ENCODE assay signal across 8 mouse cellular contexts in genomic region chr8:46311159-46311558, GRCm38 (mm10). TPM values are rescaled to one million over a fixed set of nuclear protein-coding genes. Genes with fewer than 3 reads are reported as not detected.
DNase-seq lines count a peak whose midpoint lies in the region; ATAC-seq and TF ChIP-seq lines count a peak whose summit lies in the region.

No protein-coding gene starts in this region.

- no peak overlapping the region for H3K4me2 ChIP-seq in embryonic facial prominence, embryonic 14.5 days (ENCODE audit: low read depth, low read length)
- no peak overlapping the region for H3K4me2 ChIP-seq in liver, embryonic 11.5 days

- DNase-seq in embryonic facial prominence, embryonic 14.5 days (ENCODE audit: low spot score), result peak; percentile 91
- peak; percentile 90 for DNase-seq in heart, embryonic 10.5 days (ENCODE audit: low spot score)
- peak; percentile 92 for DNase-seq in kidney, postnatal 10 days
- DNase-seq in liver, embryonic 11.5 days (ENCODE audit: low spot score), result peak; percentile 69
- DNase-seq in testis, postnatal 10 days (ENCODE audit: low spot score), result peak; percentile 91

- peaks cover 1% of the 10 kb centered on the region; the same call in 1 of the 2 replicates for H3K4me1 ChIP-seq in bone marrow, adult 2 months (ENCODE audit: control insufficient read depth, insufficient read depth, low read length)
- H3K4me1 ChIP-seq in embryonic facial prominence, embryonic 14.5 days (ENCODE audit: control insufficient read depth, insufficient read depth, low read length), result no peaks in the 10 kb centered on the region
- no peaks in the 10 kb centered on the region for H3K4me1 ChIP-seq in heart, embryonic 10.5 days
- H3K4me1 ChIP-seq in liver, embryonic 11.5 days (replicated peaks; ENCODE audit: control insufficient read depth, insufficient read depth, low read length), result no peaks in the 10 kb centered on the region
- no peaks in the 10 kb centered on the region for H3K4me1 ChIP-seq in olfactory bulb, adult 2 months (ENCODE audit: control insufficient read depth, insufficient read depth, low read length)

- WGBS in bone marrow, adult 2 months, result 5% methylated on average over 10 of the region's 10 CpGs
- WGBS in embryonic facial prominence, embryonic 14.5 days, result 13% methylated on average over 10 of the region's 10 CpGs
- 8% methylated on average over 10 of the region's 10 CpGs for WGBS in heart, embryonic 10.5 days
- 8% methylated on average over 10 of the region's 10 CpGs for WGBS in liver, embryonic 11.5 days
- WGBS in olfactory bulb, adult 2 months, result 17% methylated on average over 10 of the region's 10 CpGs

- no peak overlapping the region for H3K9ac ChIP-seq in embryonic facial prominence, embryonic 14.5 days (ENCODE audit: low read depth, low read length)
- no peak overlapping the region for H3K9ac ChIP-seq in liver, embryonic 11.5 days (ENCODE audit: low read depth, low read length)

- TF ChIP-seq CTCF in bone marrow, adult 2 months (IDR thresholded peaks at IDR 0.05; ENCODE audit: control insufficient read depth, insufficient read depth, low read length), result peak; percentile 95
- peak; percentile 60; the same call in 1 of the 2 replicates for TF ChIP-seq CTCF in olfactory bulb, adult 2 months (IDR thresholded peaks at IDR 0.05; ENCODE audit: insufficient read depth, low read depth, low read length)

- H3K4me3 ChIP-seq in bone marrow, adult 2 months (replicated peaks; ENCODE audit: control insufficient read depth, low read depth, low read length), result no peak overlapping the region
- H3K4me3 ChIP-seq in embryonic facial prominence, embryonic 14.5 days (ENCODE audit: low read depth, low read length), result no peak overlapping the region
- H3K4me3 ChIP-seq in heart, embryonic 10.5 days, result no peak overlapping the region
- no peak overlapping the region for H3K4me3 ChIP-seq in liver, embryonic 11.5 days (ENCODE audit: low read depth, low read length)
- H3K4me3 ChIP-seq in olfactory bulb, adult 2 months (ENCODE audit: insufficient read depth, low read depth, low read length), result no peak overlapping the region

- ATAC-seq in CD4-positive, CD25-positive, alpha-beta regulatory T cell, adult 4 months, result peak; percentile 77
- ATAC-seq in embryonic facial prominence, embryonic 14.5 days (ENCODE audit: low read depth), result peak; percentile 82
- peak; percentile 78 for ATAC-seq in liver, embryonic 11.5 days (replicated peaks; ENCODE audit: low FRiP score)

- H3K27me3 ChIP-seq in embryonic facial prominence, embryonic 14.5 days (replicated peaks; ENCODE audit: control insufficient read depth, insufficient read depth, low read length), result no peaks in the 10 kb centered on the region
- no peaks in the 10 kb centered on the region; the same call in 1 of the 2 replicates for H3K27me3 ChIP-seq in heart, embryonic 10.5 days (ENCODE audit: insufficient read depth, poor library complexity, severe bottlenecking)
- no peaks in the 10 kb centered on the region for H3K27me3 ChIP-seq in liver, embryonic 11.5 days (replicated peaks; ENCODE audit: control insufficient read depth, insufficient read depth, low read length)

- H3K9me3 ChIP-seq in embryonic facial prominence, embryonic 14.5 days (ENCODE audit: control insufficient read depth, low read length), result no peaks in the 10 kb centered on the region
- H3K9me3 ChIP-seq in heart, embryonic 10.5 days, result no peaks in the 10 kb centered on the region
- no peaks in the 10 kb centered on the region for H3K9me3 ChIP-seq in liver, embryonic 11.5 days (ENCODE audit: control insufficient read depth, low read length)

- no peak for TF ChIP-seq POLR2A in bone marrow, adult 2 months (IDR thresholded peaks at IDR 0.05; ENCODE audit: borderline replicate concordance, control insufficient read depth, low read depth, low read length)
- TF ChIP-seq POLR2A in olfactory bulb, adult 2 months (IDR thresholded peaks at IDR 0.05; ENCODE audit: insufficient read depth, low read depth, low read length), result no peak

- H3K36me3 ChIP-seq in embryonic facial prominence, embryonic 14.5 days (ENCODE audit: control insufficient read depth, insufficient read depth, low read length), result no peaks in the 10 kb centered on the region
- no peaks in the 10 kb centered on the region for H3K36me3 ChIP-seq in heart, embryonic 10.5 days
- H3K36me3 ChIP-seq in liver, embryonic 11.5 days (ENCODE audit: control insufficient read depth, insufficient read depth, low read length), result no peaks in the 10 kb centered on the region

- H3K27ac ChIP-seq in bone marrow, adult 2 months (ENCODE audit: control insufficient read depth, insufficient read depth, low read depth, low read length, poor library complexity), result no peak overlapping the region
- H3K27ac ChIP-seq in embryonic facial prominence, embryonic 14.5 days (replicated peaks; ENCODE audit: low read depth, low read length), result no peak overlapping the region
- H3K27ac ChIP-seq in heart, embryonic 10.5 days, result no peak overlapping the region
- H3K27ac ChIP-seq in liver, embryonic 11.5 days (ENCODE audit: low read depth, low read length), result no peak overlapping the region
- no peak overlapping the region for H3K27ac ChIP-seq in olfactory bulb, adult 2 months (ENCODE audit: insufficient read depth, low read depth, low read length)

RNA-seq across cellular contexts. Expression of gene Helt, which starts 16.7 kb away (rescaled TPM):
- not detected for polyA plus RNA-seq in CD4-positive, CD25-positive, alpha-beta regulatory T cell, adult 4 months (2017; shearing (Covaris generic))
- polyA plus RNA-seq in bone marrow, adult 2 months (2011; ENCODE audit: insufficient read depth, insufficient read length, low replicate concordance, missing spikeins), result not detected in 2 replicates
- 0.39 and 0.72 TPM in 2 replicates for polyA plus RNA-seq in embryonic facial prominence, embryonic 14.5 days (2014; fragmentation: Nextera tagmentation; extraction: Ambion mirVana)
- polyA plus RNA-seq in heart, embryonic 10.5 days (2016; fragmentation: Nextera tagmentation; extraction: Ambion mirVana), result not detected in 2 replicates
- polyA plus RNA-seq in liver, embryonic 11.5 days (2014; fragmentation: Nextera tagmentation; extraction: Ambion mirVana), result not detected in 2 replicates
- not detected in 2 replicates for polyA plus RNA-seq in olfactory bulb, adult 2 months (2012; ENCODE audit: insufficient read depth, insufficient read length, low replicate concordance, missing spikeins)
